Mouse (Mus musculus) adrenal gland, postnatal 4 days (tissue): ENCODE data around the gene Lexm. TPM values are rescaled to one million over a fixed set of nuclear protein-coding genes. Genes with fewer than 3 reads are reported as not detected.

Experiments
- DNase-seq, 2 experiments: peaks; one replicate each; pipeline ENCODE4 v3.0.0; 2021 to 2022; ENCODE audit warnings: low spot score in 2 of 2, mixed read lengths in 2 of 2
- long read RNA-seq, 2 experiments: library from polyadenylated mRNA; stranded (forward); transcript quantifications; one replicate each; pipeline ENCODE4 v2.0.0; 2021
- total RNA-seq, 2 experiments: library from RNA; stranded (reverse); gene quantifications; 2 replicates each; pipeline ENCODE4 v1.2.3; 2021

Lexm gene
- under 1 TPM in 1 of 2 experiments, not detected in 1; 0.20 TPM for total RNA-seq
- long read RNA-seq, experiment 1: 0 reads
- long read RNA-seq, experiment 2: 0 reads

- DNase-seq: no peak
Measured at GRCm38 (mm10) chr4:106617056-106617455, at the start of gene Lexm. Gene Lexm, minus strand, starts transcription at chr4:106617241.

- no peak for DNase-seq
Measured at GRCm38 (mm10) chr4:106666546-106666945, 49.5 kb upstream of the Lexm start.

- DNase-seq: no peak
Measured at GRCm38 (mm10) chr4:106665673-106666072, 48.6 kb upstream of the Lexm start.

- DNase-seq: no peak
Measured at GRCm38 (mm10) chr4:106665269-106665668, 48.2 kb upstream of the Lexm start.

GRCm38 (mm10) chr4:106664697-106665096 lies 47.7 kb upstream of the Lexm start:
- no peak for DNase-seq

- DNase-seq: no peak
Measured at GRCm38 (mm10) chr4:106663956-106664470, 47.0 kb upstream of the Lexm start.

- no peak for DNase-seq
Measured at GRCm38 (mm10) chr4:106655681-106656080, 38.6 kb upstream of the Lexm start.

- DNase-seq: no peak
Measured at GRCm38 (mm10) chr4:106653051-106653450, 36.0 kb upstream of the Lexm start.

GRCm38 (mm10) chr4:106652546-106652945 lies 35.5 kb upstream of the Lexm start:
- DNase-seq: no peak

DNA sequence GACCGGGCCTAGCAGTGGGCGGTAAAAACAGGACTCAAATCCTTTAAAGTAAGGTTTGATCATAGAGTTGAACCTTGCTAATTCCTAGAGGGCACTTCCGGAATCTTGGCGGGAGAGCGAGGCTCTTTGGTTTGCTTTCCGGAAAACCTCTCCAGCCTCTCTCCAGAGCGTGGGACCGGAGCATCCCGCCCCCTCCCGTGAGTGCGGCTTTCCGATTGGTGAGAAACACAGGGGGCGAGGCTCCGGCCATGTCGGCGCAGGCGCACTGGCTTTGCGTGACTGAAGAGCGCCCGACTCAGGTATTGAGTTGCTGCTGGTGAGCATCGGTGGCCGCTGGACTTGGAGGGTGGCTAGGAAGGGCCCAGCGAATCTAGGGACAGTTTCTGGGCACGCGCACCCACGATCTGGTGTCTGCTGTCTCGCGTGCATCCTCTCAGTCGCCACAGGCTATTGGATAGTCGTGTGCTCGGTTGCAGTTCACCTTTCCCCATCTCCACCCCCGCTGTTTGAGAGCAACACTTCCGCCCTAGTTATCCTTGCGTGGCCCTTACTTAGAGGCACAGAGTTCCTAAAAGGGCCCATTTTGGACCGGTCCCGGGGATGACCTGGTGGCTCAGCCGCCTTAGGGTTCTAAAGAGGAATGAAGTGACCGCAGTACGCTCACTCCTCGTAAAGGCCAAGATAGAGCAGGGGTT lies 33.9 kb upstream of the Lexm start, which contains the start of gene Pars2:
Gene Pars2 (plus strand): TSS at position 237 of the 695 bp plus-strand sequence.
- DNase-seq: peak; percentile 92 to 97

- no peak for DNase-seq
Measured at GRCm38 (mm10) chr4:106647137-106647536, 30.1 kb upstream of the Lexm start.

GRCm38 (mm10) chr4:106645797-106646196 lies 28.8 kb upstream of the Lexm start:
- no peak for DNase-seq

- DNase-seq: no peak
Measured at GRCm38 (mm10) chr4:106644218-106644610, 27.2 kb upstream of the Lexm start.

DNA sequence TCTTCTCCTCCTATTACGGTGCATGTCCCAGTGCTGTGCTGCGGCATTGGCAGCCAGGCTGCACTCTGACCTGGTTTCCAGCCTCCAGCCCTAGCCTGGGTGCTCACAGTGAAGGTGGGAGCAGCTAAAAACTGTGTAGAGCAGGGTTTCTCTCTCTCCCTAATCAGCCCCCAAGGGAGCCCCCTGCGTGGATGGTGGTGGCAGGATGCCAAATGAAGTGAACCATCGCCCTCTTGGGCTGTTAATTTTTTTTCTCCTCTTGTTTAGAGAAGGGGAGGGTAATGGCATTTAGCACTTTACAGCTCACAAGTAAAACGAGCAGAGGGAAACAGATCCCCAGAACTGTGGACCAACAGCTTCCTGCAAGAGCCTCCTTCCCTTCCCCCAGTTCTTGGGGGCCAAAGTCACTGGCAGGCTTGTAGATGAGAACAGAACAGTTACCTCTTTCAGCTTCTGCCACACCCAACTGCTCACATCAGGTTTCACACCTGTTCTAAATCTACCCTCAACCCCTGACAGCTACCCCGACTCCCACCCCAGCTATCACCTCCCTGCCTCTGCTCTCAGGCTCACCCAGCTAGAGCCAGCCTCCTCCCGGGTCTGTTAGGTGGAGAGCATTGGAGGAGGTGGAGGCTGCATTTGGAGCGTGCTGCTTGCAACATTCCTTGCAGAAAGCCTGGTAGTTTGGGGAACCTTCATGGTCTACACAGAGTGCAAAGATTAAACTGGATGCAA lies 26.6 kb upstream of the Lexm start:
- no peak for DNase-seq

- no peak for DNase-seq
Measured at GRCm38 (mm10) chr4:106634086-106634479, 17.0 kb upstream of the Lexm start.

- no peak for DNase-seq
Measured at GRCm38 (mm10) chr4:106633281-106634085, 16.4 kb upstream of the Lexm start.

- DNase-seq: no peak
Measured at GRCm38 (mm10) chr4:106632313-106632712, 15.3 kb upstream of the Lexm start.

GRCm38 (mm10) chr4:106630333-106631220 lies 13.5 kb upstream of the Lexm start:
- no peak for DNase-seq

DNA sequence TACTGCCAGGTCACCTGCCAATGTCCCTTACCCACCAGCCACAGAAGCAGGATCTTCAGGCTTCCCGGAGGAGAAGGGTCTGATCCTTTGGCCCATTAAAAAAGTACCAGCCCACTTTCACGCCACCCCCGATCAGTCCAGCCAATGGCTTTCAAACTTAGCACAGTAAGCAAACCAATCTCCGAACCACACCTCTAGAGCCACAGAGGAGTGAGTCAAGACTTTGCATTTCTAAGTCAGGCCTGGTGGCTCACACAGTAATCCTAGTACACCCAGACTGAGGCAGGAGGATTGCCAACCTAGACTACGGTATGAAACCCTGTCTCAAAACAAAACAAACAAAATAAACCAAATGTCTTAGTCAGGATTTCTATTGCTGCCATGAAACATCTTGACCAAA lies 12.3 kb upstream of the Lexm start:
- no peak for DNase-seq

GRCm38 (mm10) chr4:106628650-106629360 lies 11.8 kb upstream of the Lexm start:
- no peak for DNase-seq
